11 mouse cellular contexts compared by ENCODE assay signal in the genomic region with DNA sequence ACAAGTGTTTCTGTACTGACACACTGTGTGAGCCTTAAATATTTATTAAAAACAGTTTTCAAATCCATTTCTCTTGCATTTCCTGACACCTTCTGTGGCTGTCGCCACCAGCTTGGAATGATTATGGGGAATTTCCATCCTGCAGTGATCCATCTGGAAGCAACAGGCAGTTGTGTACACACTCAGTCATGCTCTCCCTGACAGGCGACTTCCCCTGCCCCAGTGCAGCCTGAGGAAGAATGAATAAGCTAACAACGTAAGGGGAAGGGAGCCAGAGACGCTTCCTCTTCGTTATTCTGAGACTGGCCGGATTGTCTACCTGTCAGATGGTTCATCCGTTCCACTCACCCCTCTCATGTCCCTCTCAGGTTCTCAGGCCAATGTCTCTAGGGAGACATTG. TPM values are rescaled to one million over a fixed set of nuclear protein-coding genes. Genes with fewer than 3 reads are reported as not detected.
DNase-seq lines count a peak whose midpoint lies in the region; ATAC-seq and TF ChIP-seq lines count a peak whose summit lies in the region.
"Had no signal": no experiment of that assay in that cellular context is flagged by ENCODE, and none has a peak within 500 bp of the region (broad histone marks: within the 10 kb centered on the region; RNA-seq: fewer than 3 reads in every experiment).

No protein-coding gene starts in this region.

- H3K27me3 ChIP-seq in hindbrain, embryonic 10.5 days (ENCODE audit: insufficient read depth, poor library complexity, severe bottlenecking) = peaks cover 8% of the 10 kb centered on the region
- no peaks in the 10 kb centered on the region for H3K27me3 ChIP-seq in hindbrain, postnatal 0 days (ENCODE audit: insufficient read depth, low read length)
- H3K27me3 ChIP-seq in intestine, embryonic 14.5 days (replicated peaks; ENCODE audit: control insufficient read depth, insufficient read depth, low read length) = no peaks in the 10 kb centered on the region
- H3K27me3 ChIP-seq: midbrain, embryonic 15.5 days had no signal

- no peak for ATAC-seq in hindbrain, postnatal 0 days
- 0 out of 2 replicates have a peak, but pooled peaks have one; percentile 62 for ATAC-seq in intestine, embryonic 14.5 days (replicated peaks; ENCODE audit: low FRiP score, low TSS enrichment, low read depth)
- ATAC-seq in inflammation-experienced regulatory T-cells, adult 6 months = no peak
- ATAC-seq: forebrain, embryonic 14.5 days; midbrain, embryonic 15.5 days had no signal

- no peaks in the 10 kb centered on the region for H3K4me1 ChIP-seq in hindbrain, embryonic 10.5 days (replicated peaks)
- H3K4me1 ChIP-seq in hindbrain, postnatal 0 days (ENCODE audit: insufficient read depth, low read length) = no peaks in the 10 kb centered on the region
- H3K4me1 ChIP-seq in intestine, embryonic 14.5 days (replicated peaks; ENCODE audit: control insufficient read depth, insufficient read depth, low read length) = peaks cover 16% of the 10 kb centered on the region; the same call in 1 of the 2 replicates
- H3K4me1 ChIP-seq: midbrain, embryonic 15.5 days had no signal

- H3K4me2 ChIP-seq in hindbrain, postnatal 0 days (ENCODE audit: low read depth, low read length) = no peak overlapping the region
- peak overlapping the region; percentile 22; the same call in 1 of the 2 replicates for H3K4me2 ChIP-seq in intestine, embryonic 14.5 days (ENCODE audit: low read length)
- H3K4me2 ChIP-seq: midbrain, embryonic 15.5 days had no signal

- H3K9ac ChIP-seq in hindbrain, postnatal 0 days (replicated peaks; ENCODE audit: low read length) = no peak overlapping the region
- H3K9ac ChIP-seq in intestine, embryonic 14.5 days (ENCODE audit: low read length) = no peak overlapping the region
- H3K9ac ChIP-seq: midbrain, embryonic 15.5 days had no signal

- no peak overlapping the region for H3K4me3 ChIP-seq in hindbrain, embryonic 10.5 days
- H3K4me3 ChIP-seq in hindbrain, postnatal 0 days (ENCODE audit: low read length) = no peak overlapping the region
- H3K4me3 ChIP-seq in intestine, embryonic 14.5 days (ENCODE audit: low read depth, low read length) = no peak overlapping the region
- H3K4me3 ChIP-seq: midbrain, embryonic 15.5 days had no signal

- peak; percentile 23 for DNase-seq in hindbrain, embryonic 10.5 days (ENCODE audit: low spot score)
- DNase-seq in hindbrain, postnatal 0 days (ENCODE audit: low spot score) = no peak
- DNase-seq in embryo, embryonic 10 days (ENCODE audit: low spot score) = peak; percentile 45
- no peak for DNase-seq in intestine, embryonic 14.5 days (ENCODE audit: low spot score)
- DNase-seq in lung, postnatal 14 days = peak; percentile 8
- no peak for DNase-seq in layer of hippocampus, postnatal 25 days (ENCODE audit: extremely low spot score in 1 of 2, low spot score in 1 of 2)
- DNase-seq in gastrocnemius, postnatal 10 days = no peak
- DNase-seq: cerebellum, adult 11 months had no signal

- H3K9me3 ChIP-seq in hindbrain, embryonic 10.5 days = no peaks in the 10 kb centered on the region
- no peaks in the 10 kb centered on the region for H3K9me3 ChIP-seq in hindbrain, postnatal 0 days (ENCODE audit: low read length)
- no peaks in the 10 kb centered on the region for H3K9me3 ChIP-seq in intestine, embryonic 14.5 days (ENCODE audit: control insufficient read depth, low read length)
- H3K9me3 ChIP-seq: midbrain, embryonic 15.5 days had no signal

- 61% methylated on average over 7 of the region's 7 CpGs for WGBS in hindbrain, embryonic 10.5 days
- WGBS in hindbrain, postnatal 0 days = 40% methylated on average over 7 of the region's 7 CpGs
- 7% methylated on average over 7 of the region's 7 CpGs for WGBS in intestine, embryonic 14.5 days

- no peak for TF ChIP-seq CTCF in hindbrain, postnatal 0 days (IDR thresholded peaks at IDR 0.05; ENCODE audit: low read depth)

- no peaks in the 10 kb centered on the region for H3K36me3 ChIP-seq in hindbrain, embryonic 10.5 days
- no peaks in the 10 kb centered on the region for H3K36me3 ChIP-seq in hindbrain, postnatal 0 days (ENCODE audit: insufficient read depth, low read length)
- H3K36me3 ChIP-seq in intestine, embryonic 14.5 days (ENCODE audit: control insufficient read depth, insufficient read depth, low read length) = no peaks in the 10 kb centered on the region
- H3K36me3 ChIP-seq: midbrain, embryonic 15.5 days had no signal

- no peak overlapping the region for H3K27ac ChIP-seq in hindbrain, embryonic 10.5 days
- no peak overlapping the region for H3K27ac ChIP-seq in hindbrain, postnatal 0 days
- H3K27ac ChIP-seq in intestine, embryonic 14.5 days (ENCODE audit: low read depth) = no peak overlapping the region
- H3K27ac ChIP-seq: midbrain, embryonic 15.5 days had no signal

RNA-seq across cellular contexts. Expression of a gene that starts 4.6 kb away (rescaled TPM):
- polyA plus RNA-seq in hindbrain, embryonic 10.5 days (2016; fragmentation: Nextera tagmentation; extraction: Ambion mirVana) = 5.1 and 6.7 TPM in 2 replicates
- total RNA-seq in hindbrain, postnatal 0 days (2014; rRNA removed) = 1.4 and 6.4 TPM in 2 replicates
- 3.7 and 4.3 TPM in 2 replicates for polyA plus RNA-seq in hindbrain, postnatal 0 days (2015; fragmentation: Nextera tagmentation; extraction: Ambion mirVana)
- 2.6 and 4.0 TPM in 2 replicates for polyA plus RNA-seq in intestine, embryonic 14.5 days (2014; fragmentation: Nextera tagmentation; extraction: Ambion mirVana)
- total RNA-seq in layer of hippocampus, postnatal 25 days (2021) = 1 to 10 TPM; 7.9 to 9.0 TPM
- under 1 TPM in 1 of 3 experiments, not detected in 2; 0.24 TPM for polyA plus RNA-seq in inflammation-experienced regulatory T-cells, adult 6 months (2017; shearing (Covaris generic))
- 1 to 10 TPM; 2.2 TPM for total RNA-seq in gastrocnemius, postnatal 10 days (2021)

Comparison
In these comparisons a context has a peak if more than half of its experiments do, and no peak if none do; other contexts are left out.
1. DNase-seq: peak in hindbrain, embryonic 10.5 days (single experiment), embryo, embryonic 10 days (single experiment) and lung, postnatal 14 days (single experiment); none in hindbrain, postnatal 0 days (single experiment), intestine, embryonic 14.5 days (single experiment), layer of hippocampus, postnatal 25 days (0 of 2) and gastrocnemius, postnatal 10 days (single experiment).